Mouse (Mus musculus): ENCODE measurements around the gene Neu4. TPM values are rescaled to one million over a fixed set of nuclear protein-coding genes. Genes with fewer than 3 reads are reported as not detected.
A peak's percentile ranks its signal among the peaks of the same experiment; 100 is the strongest.
"Not testable (repeated sequence)": the region's sequence is repeated elsewhere in the genome, so short reads cannot be mapped to it uniquely, and the experiment has no call there.

The Neu4 gene
- polyA plus RNA-seq, 1 experiment from 2014 or later: not detected

DNA sequence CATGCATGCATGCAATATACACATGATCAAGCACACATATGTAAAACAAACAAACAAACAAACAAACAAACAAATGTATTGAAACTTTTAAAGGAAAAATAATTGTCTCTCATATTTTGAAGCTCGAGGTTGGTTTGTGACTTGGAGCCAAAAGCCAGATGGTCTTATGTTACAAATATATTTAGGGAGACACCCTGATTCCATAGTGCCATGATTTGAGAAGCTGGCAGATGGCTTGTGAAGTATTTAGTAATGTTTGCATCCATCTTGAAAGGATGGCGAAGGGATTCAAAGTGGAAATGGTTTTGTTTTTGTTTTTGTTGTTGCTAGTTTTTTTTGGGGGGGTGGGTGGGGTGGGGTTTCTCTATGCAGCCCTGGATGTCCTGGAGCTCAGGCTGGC is 19.2 kb upstream of the Neu4 start:
- no peak for ATAC-seq
- Histone ChIP-seq H3K27ac (ENCODE audit: low read length) (no peak overlapping the region), H3K4me2 (ENCODE audit: low read length) (no peak overlapping the region), H3K4me3 (ENCODE audit: low read depth, low read length) (no peak overlapping the region), H3K9me3 (replicated peaks; ENCODE audit: control insufficient read depth, low read length, poor library complexity, severe bottlenecking) (no peaks in the 10 kb centered on the region), H3K27me3 (ENCODE audit: control insufficient read depth, insufficient read depth, low read depth, low read length) (no peaks in the 10 kb centered on the region), H3K9ac (ENCODE audit: low read depth, low read length) (no peak overlapping the region), H3K36me3 (ENCODE audit: control insufficient read depth, insufficient read depth, low read length) (no peaks in the 10 kb centered on the region), H3K4me1 (ENCODE audit: control insufficient read depth, insufficient read depth, low read length) (no peaks in the 10 kb centered on the region)
- 80% methylated on average over 2 of the region's 2 CpGs for WGBS

- 90% methylated on average over 2 of the region's 2 CpGs for WGBS
- H3K4me2 ChIP-seq (ENCODE audit: low read length); H3K27me3 ChIP-seq (ENCODE audit: control insufficient read depth, insufficient read depth, low read depth, low read length); H3K4me1 ChIP-seq (ENCODE audit: control insufficient read depth, insufficient read depth, low read length); H3K4me3 ChIP-seq (ENCODE audit: low read depth, low read length); H3K9ac ChIP-seq (ENCODE audit: low read depth, low read length); H3K27ac ChIP-seq (ENCODE audit: low read length); H3K9me3 ChIP-seq (replicated peaks; ENCODE audit: control insufficient read depth, low read length, poor library complexity, severe bottlenecking); H3K36me3 ChIP-seq (ENCODE audit: control insufficient read depth, insufficient read depth, low read length); ATAC-seq: not testable (repeated sequence)
Measured at GRCm38 (mm10) chr1:94005954-94006506, 14.2 kb upstream of the Neu4 start.

DNA sequence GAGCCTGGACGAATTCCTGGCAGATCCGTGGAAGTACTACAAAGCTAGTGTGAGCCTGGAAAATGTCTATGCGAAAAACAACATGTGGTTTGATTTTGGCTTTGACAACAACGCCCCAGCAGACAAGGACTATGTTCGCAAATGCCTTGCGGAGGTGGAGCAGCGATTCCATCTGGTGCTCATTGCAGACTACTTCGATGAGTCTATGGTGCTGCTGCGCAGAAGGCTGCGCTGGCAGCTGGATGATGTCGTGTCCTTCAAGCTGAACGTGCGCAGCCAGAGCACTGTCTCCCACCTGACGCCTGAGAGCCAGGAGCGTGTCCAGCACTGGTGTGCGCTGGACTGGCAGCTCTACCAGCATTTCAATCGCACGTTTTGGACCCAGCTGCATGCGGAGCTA is 11.4 kb upstream of the Neu4 start:
- H3K36me3 ChIP-seq (ENCODE audit: control insufficient read depth, insufficient read depth, low read length); H3K27me3 ChIP-seq (ENCODE audit: control insufficient read depth, insufficient read depth, low read depth, low read length); H3K4me3 ChIP-seq (ENCODE audit: low read depth, low read length); ATAC-seq; H3K27ac ChIP-seq (ENCODE audit: low read length); H3K4me2 ChIP-seq (ENCODE audit: low read length); H3K9me3 ChIP-seq (replicated peaks; ENCODE audit: control insufficient read depth, low read length, poor library complexity, severe bottlenecking); H3K9ac ChIP-seq (ENCODE audit: low read depth, low read length); H3K4me1 ChIP-seq (ENCODE audit: control insufficient read depth, insufficient read depth, low read length): not testable (repeated sequence)
- 93% methylated on average over 15 of the region's 19 CpGs for WGBS

DNA sequence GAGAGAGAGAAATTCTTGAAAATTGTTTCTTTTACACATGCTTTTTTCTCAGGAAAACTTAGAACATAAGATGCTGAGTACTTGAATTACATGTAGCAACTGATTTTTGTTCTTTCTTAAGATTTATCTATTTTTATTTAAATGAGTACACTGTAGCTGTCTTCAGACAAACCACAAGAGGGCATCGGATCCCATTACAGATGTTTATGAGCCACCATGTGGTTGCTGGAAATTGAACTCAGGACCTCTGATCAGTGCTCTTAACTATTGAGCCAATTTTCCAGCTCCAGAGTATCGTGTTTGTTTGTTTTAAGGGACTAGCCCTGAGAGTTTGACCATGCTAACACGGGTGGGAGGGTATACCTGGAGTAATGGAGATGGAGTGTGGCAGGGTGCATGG is 8.6 kb upstream of the Neu4 start:
- 83% methylated on average over 3 of the region's 3 CpGs for WGBS
- no peak overlapping the region for H3K4me3 ChIP-seq (ENCODE audit: low read depth, low read length)
- no peak overlapping the region for H3K27ac ChIP-seq (ENCODE audit: low read length)
- no peak for ATAC-seq
- no peaks in the 10 kb centered on the region for H3K36me3 ChIP-seq (ENCODE audit: control insufficient read depth, insufficient read depth, low read length)
- H3K4me1 ChIP-seq (ENCODE audit: control insufficient read depth, insufficient read depth, low read length): no peaks in the 10 kb centered on the region
- no peak overlapping the region for H3K4me2 ChIP-seq (ENCODE audit: low read length)
- H3K9ac ChIP-seq (ENCODE audit: low read depth, low read length): no peak overlapping the region
- H3K27me3 ChIP-seq (ENCODE audit: control insufficient read depth, insufficient read depth, low read depth, low read length): no peaks in the 10 kb centered on the region
- H3K9me3 ChIP-seq (replicated peaks; ENCODE audit: control insufficient read depth, low read length, poor library complexity, severe bottlenecking): no peaks in the 10 kb centered on the region

DNA sequence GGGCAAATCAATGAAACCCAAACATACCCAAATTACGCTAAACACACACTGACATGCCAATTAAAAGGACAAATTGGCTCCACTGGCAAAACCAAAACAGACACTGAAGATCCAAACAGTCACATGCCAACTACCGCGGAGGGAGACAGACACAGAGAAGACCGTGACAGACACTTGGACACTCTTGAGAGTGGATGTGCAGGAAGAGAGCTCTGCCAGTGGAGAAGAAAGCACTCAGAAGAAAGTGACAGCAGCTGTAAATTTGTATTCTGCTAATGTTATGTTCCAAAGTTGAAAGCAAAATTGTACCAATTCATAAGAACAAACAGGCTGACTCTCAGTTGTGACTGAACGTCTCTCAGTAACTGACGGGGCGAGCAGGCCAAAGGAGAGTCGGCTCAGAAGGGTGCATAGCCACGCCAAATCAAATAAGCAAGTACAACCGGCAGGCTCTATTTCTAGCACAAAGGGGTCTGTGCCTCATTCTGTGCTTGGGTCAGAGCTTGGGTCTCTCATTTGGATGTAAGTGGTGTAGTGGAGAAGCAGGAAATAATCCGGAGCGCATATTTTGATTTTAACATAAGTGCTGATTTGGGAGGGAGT is 7.4 kb downstream of the Neu4 start:
- no peak overlapping the region for H3K4me3 ChIP-seq (ENCODE audit: low read depth, low read length)
- H3K27me3 ChIP-seq (ENCODE audit: control insufficient read depth, insufficient read depth, low read depth, low read length): no peaks in the 10 kb centered on the region
- no peak for ATAC-seq
- H3K4me2 ChIP-seq (ENCODE audit: low read length): no peak overlapping the region
- no peaks in the 10 kb centered on the region for H3K9me3 ChIP-seq (replicated peaks; ENCODE audit: control insufficient read depth, low read length, poor library complexity, severe bottlenecking)
- no peak overlapping the region for H3K9ac ChIP-seq (ENCODE audit: low read depth, low read length)
- H3K27ac ChIP-seq (ENCODE audit: low read length): no peak overlapping the region
- 69% methylated on average over 12 of the region's 12 CpGs for WGBS
- H3K36me3 ChIP-seq (ENCODE audit: control insufficient read depth, insufficient read depth, low read length): no peaks in the 10 kb centered on the region
- no peaks in the 10 kb centered on the region for H3K4me1 ChIP-seq (ENCODE audit: control insufficient read depth, insufficient read depth, low read length)

GRCm38 (mm10) chr1:94028741-94029140 is 8.5 kb downstream of the Neu4 start:
- Histone ChIP-seq H3K9ac (ENCODE audit: low read depth, low read length) (no peak overlapping the region), H3K4me2 (ENCODE audit: low read length) (no peak overlapping the region), H3K4me3 (ENCODE audit: low read depth, low read length) (no peak overlapping the region), H3K36me3 (ENCODE audit: control insufficient read depth, insufficient read depth, low read length) (no peaks in the 10 kb centered on the region), H3K27me3 (ENCODE audit: control insufficient read depth, insufficient read depth, low read depth, low read length) (no peaks in the 10 kb centered on the region), H3K4me1 (ENCODE audit: control insufficient read depth, insufficient read depth, low read length) (no peaks in the 10 kb centered on the region), H3K9me3 (replicated peaks; ENCODE audit: control insufficient read depth, low read length, poor library complexity, severe bottlenecking) (no peaks in the 10 kb centered on the region), H3K27ac (ENCODE audit: low read length) (no peak overlapping the region)
- ATAC-seq: no peak
- 100% methylated on average over 2 of the region's 2 CpGs for WGBS

DNA sequence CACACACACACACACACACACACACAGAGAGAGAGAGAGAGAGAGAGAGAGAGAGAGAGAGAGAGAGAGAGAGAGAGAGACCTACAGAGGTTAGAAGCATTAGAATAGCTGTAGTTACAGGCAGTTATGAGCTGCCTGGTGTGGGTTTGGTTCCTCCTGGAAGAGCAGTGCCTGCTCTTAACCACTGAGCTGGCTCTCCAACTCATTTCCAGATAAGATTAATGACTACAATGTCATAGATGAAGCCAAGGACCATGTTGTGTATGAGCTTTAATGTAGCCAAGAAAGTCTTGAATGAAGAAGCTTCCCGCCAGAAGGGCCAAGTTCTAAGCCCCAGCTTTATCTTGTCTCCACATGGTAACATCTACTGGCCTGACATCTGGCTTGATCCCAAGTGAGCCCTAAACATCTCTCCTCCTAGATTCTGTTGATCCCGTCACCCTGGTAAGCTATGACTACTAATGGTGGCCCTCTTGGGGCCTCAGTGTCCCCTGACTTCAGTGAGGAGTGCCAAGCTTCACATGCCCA is 12.9 kb downstream of the Neu4 start:
- no peaks in the 10 kb centered on the region for H3K9me3 ChIP-seq (replicated peaks; ENCODE audit: control insufficient read depth, low read length, poor library complexity, severe bottlenecking)
- no peak overlapping the region for H3K4me3 ChIP-seq (ENCODE audit: low read depth, low read length)
- H3K9ac ChIP-seq (ENCODE audit: low read depth, low read length): no peak overlapping the region
- no peak overlapping the region for H3K27ac ChIP-seq (ENCODE audit: low read length)
- WGBS: 87% methylated on average over 2 of the region's 2 CpGs
- ATAC-seq: no peak
- 0 out of 2 replicates have a peak, but pooled peaks cover 5% of the 10 kb centered on the region for H3K4me1 ChIP-seq (ENCODE audit: control insufficient read depth, insufficient read depth, low read length)
- no peaks in the 10 kb centered on the region for H3K27me3 ChIP-seq (ENCODE audit: control insufficient read depth, insufficient read depth, low read depth, low read length)
- H3K4me2 ChIP-seq (ENCODE audit: low read length): no peak overlapping the region
- H3K36me3 ChIP-seq (ENCODE audit: control insufficient read depth, insufficient read depth, low read length): no peaks in the 10 kb centered on the region

DNA sequence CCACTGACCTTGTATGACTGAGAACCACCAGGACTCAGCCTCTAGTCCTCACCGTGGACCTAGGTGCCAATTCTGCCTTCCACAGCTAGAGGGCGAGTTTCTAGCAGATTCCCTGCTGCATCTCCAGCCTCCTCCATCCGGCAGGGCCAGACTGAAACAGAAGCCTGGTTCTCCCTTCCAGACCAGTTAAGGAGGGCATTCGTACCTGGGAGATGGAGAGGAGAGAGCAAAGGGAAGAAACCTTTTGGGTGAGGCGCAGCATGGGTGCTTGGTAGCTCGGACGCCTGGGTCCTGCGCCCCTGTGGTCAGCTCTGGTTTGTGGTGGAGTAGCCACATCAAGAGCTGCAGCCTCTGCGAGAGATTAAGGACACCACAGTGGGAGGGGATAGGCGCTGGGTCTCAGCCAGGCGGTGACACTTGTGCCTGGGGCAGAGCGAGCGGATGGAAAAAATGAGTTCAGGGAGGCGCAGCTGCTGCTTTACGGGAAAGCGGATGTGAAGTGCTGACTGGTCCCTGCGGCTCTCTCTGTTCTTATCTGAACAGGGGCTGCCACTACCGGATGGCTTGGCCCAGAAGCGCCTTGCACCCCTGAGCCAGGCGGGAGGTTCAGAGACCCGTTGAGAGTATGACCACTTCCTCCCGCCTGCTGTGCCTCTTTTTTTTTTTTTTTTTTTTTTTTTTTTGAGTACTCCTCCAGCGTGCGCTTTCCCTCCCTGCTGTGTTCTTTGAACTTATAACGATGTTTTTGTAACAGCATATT is 14.9 kb downstream of the Neu4 start:
- peak; percentile 95 for ATAC-seq
- H3K27me3 ChIP-seq (ENCODE audit: control insufficient read depth, insufficient read depth, low read depth, low read length): no peaks in the 10 kb centered on the region
- 0 out of 2 replicates have a peak, but pooled peaks cover 5% of the 10 kb centered on the region for H3K4me1 ChIP-seq (ENCODE audit: control insufficient read depth, insufficient read depth, low read length)
- peak overlapping the region; percentile 48 for H3K27ac ChIP-seq (ENCODE audit: low read length)
- peak overlapping the region; percentile 66 for H3K9ac ChIP-seq (ENCODE audit: low read depth, low read length)
- no peaks in the 10 kb centered on the region for H3K9me3 ChIP-seq (replicated peaks; ENCODE audit: control insufficient read depth, low read length, poor library complexity, severe bottlenecking)
- H3K36me3 ChIP-seq (ENCODE audit: control insufficient read depth, insufficient read depth, low read length): no peaks in the 10 kb centered on the region
- H3K4me3 ChIP-seq (ENCODE audit: low read depth, low read length): peak overlapping the region; percentile 46
- H3K4me2 ChIP-seq (ENCODE audit: low read length): peak overlapping the region; percentile 66
- WGBS: under 1% methylated on average over 25 of the region's 25 CpGs

GRCm38 (mm10) chr1:94040391-94040790 is 20.1 kb downstream of the Neu4 start:
- Histone ChIP-seq H3K4me2 (ENCODE audit: low read length) (no peak overlapping the region), H3K4me1 (ENCODE audit: control insufficient read depth, insufficient read depth, low read length) (0 out of 2 replicates have a peak, but pooled peaks cover 5% of the 10 kb centered on the region), H3K9ac (ENCODE audit: low read depth, low read length) (no peak overlapping the region), H3K36me3 (ENCODE audit: control insufficient read depth, insufficient read depth, low read length) (no peaks in the 10 kb centered on the region), H3K4me3 (ENCODE audit: low read depth, low read length) (no peak overlapping the region), H3K27me3 (ENCODE audit: control insufficient read depth, insufficient read depth, low read depth, low read length) (no peaks in the 10 kb centered on the region), H3K9me3 (replicated peaks; ENCODE audit: control insufficient read depth, low read length, poor library complexity, severe bottlenecking) (no peaks in the 10 kb centered on the region), H3K27ac (ENCODE audit: low read length) (no peak overlapping the region)
- WGBS: 90% methylated on average over 2 of the region's 2 CpGs
- ATAC-seq: no peak

Measured in midbrain, embryonic 16.5 days (tissue).